In genomic region chr14:48739121-48739520, GRCm38 (mm10) we compare ENCODE assay signal across 21 mouse cellular contexts.
DNase-seq lines count a peak whose midpoint lies in the region; ATAC-seq and TF ChIP-seq lines count a peak whose summit lies in the region.
"Had no signal": no experiment of that assay in that cellular context is flagged by ENCODE, and none has a peak within 500 bp of the region (broad histone marks: within the 10 kb centered on the region; RNA-seq: fewer than 3 reads in every experiment).

No protein-coding gene starts in this region.

- H3K36me3 ChIP-seq in forebrain, embryonic 11.5 days (ENCODE audit: control insufficient read depth, insufficient read depth, low read length): no peaks in the 10 kb centered on the region
- H3K36me3 ChIP-seq in forebrain, postnatal 0 days (ENCODE audit: insufficient read depth): no peaks in the 10 kb centered on the region
- H3K36me3 ChIP-seq in midbrain, embryonic 11.5 days (ENCODE audit: control insufficient read depth, insufficient read depth, low read length): no peaks in the 10 kb centered on the region
- H3K36me3 ChIP-seq in midbrain, postnatal 0 days (ENCODE audit: insufficient read depth, low read length): no peaks in the 10 kb centered on the region
- H3K36me3 ChIP-seq in midbrain, embryonic 15.5 days (replicated peaks): no peaks in the 10 kb centered on the region
- H3K36me3 ChIP-seq: G1E; hindbrain, embryonic 12.5 days; hindbrain, embryonic 15.5 days had no signal

- peaks cover 25% of the 10 kb centered on the region; the same call in 1 of the 2 replicates for H3K4me1 ChIP-seq in forebrain, embryonic 11.5 days (replicated peaks; ENCODE audit: control insufficient read depth, insufficient read depth, low read length)
- H3K4me1 ChIP-seq in forebrain, postnatal 0 days (ENCODE audit: insufficient read depth): no peaks in the 10 kb centered on the region
- peaks cover 54% of the 10 kb centered on the region for H3K4me1 ChIP-seq in midbrain, embryonic 11.5 days (ENCODE audit: control insufficient read depth, insufficient read depth, low read length)
- no peaks in the 10 kb centered on the region; the same call in 1 of the 2 replicates for H3K4me1 ChIP-seq in midbrain, postnatal 0 days (ENCODE audit: insufficient read depth, low read length)
- H3K4me1 ChIP-seq in midbrain, embryonic 15.5 days: peaks cover 19% of the 10 kb centered on the region
- H3K4me1 ChIP-seq: hindbrain, embryonic 12.5 days; hindbrain, embryonic 15.5 days had no signal

- peaks cover 4% of the 10 kb centered on the region for H3K27me3 ChIP-seq in forebrain, embryonic 11.5 days (ENCODE audit: control insufficient read depth, insufficient read depth, low read length)
- H3K27me3 ChIP-seq in forebrain, postnatal 0 days (ENCODE audit: insufficient read depth, low read length): peaks cover 42% of the 10 kb centered on the region
- no peaks in the 10 kb centered on the region for H3K27me3 ChIP-seq in midbrain, embryonic 11.5 days (ENCODE audit: control insufficient read depth, insufficient read depth, low read length)
- no peaks in the 10 kb centered on the region; the same call in 1 of the 2 replicates for H3K27me3 ChIP-seq in midbrain, postnatal 0 days (ENCODE audit: insufficient read depth, low read length)
- no peaks in the 10 kb centered on the region for H3K27me3 ChIP-seq in midbrain, embryonic 15.5 days (replicated peaks)
- H3K27me3 ChIP-seq: CH12.LX; hindbrain, embryonic 15.5 days had no signal

- DNase-seq in forebrain, embryonic 11.5 days (ENCODE audit: low spot score): no peak
- no peak for DNase-seq in forebrain, postnatal 0 days
- peak; percentile 91 for DNase-seq in midbrain, embryonic 11.5 days (ENCODE audit: low spot score, missing footprints)
- no peak for DNase-seq in midbrain, postnatal 0 days (ENCODE audit: low spot score)
- DNase-seq: adrenal gland, postnatal 10 days; adrenal gland, postnatal 36 days; B cell, adult 2 months; cerebellum, adult 18-20 months; cerebellum, adult 9-10 months; cerebellum, postnatal 14 days; gastrocnemius, adult 2 months; gastrocnemius, postnatal 14 days had no signal

- no peak for ATAC-seq in forebrain, embryonic 11.5 days (replicated peaks; ENCODE audit: low FRiP score)
- no peak for ATAC-seq in forebrain, postnatal 0 days
- no peak for ATAC-seq in midbrain, embryonic 11.5 days (ENCODE audit: low FRiP score)
- no peak for ATAC-seq in midbrain, postnatal 0 days (ENCODE audit: low FRiP score)
- no peak for ATAC-seq in midbrain, embryonic 15.5 days (replicated peaks)
- ATAC-seq in erythroid progenitor cell, adult 5-6 weeks (replicated peaks; ENCODE audit: low FRiP score, poor library complexity, severe bottlenecking): no peak
- ATAC-seq: forebrain, embryonic 16.5 days; Patski had no signal

- TF ChIP-seq CTCF in forebrain, postnatal 0 days (IDR thresholded peaks at IDR 0.05; ENCODE audit: low read depth): no peak
- TF ChIP-seq CTCF in midbrain, postnatal 0 days (IDR thresholded peaks at IDR 0.05): no peak

- H3K4me3 ChIP-seq in forebrain, embryonic 11.5 days (ENCODE audit: low read depth, low read length): no peak overlapping the region
- H3K4me3 ChIP-seq in forebrain, postnatal 0 days (ENCODE audit: low read depth, low read length): no peak overlapping the region
- 0 out of 2 replicates have a peak overlapping the region, but pooled peaks have one; percentile 7 for H3K4me3 ChIP-seq in midbrain, embryonic 11.5 days (ENCODE audit: low read depth, low read length)
- no peak overlapping the region for H3K4me3 ChIP-seq in midbrain, postnatal 0 days (ENCODE audit: low read depth, low read length)
- H3K4me3 ChIP-seq in midbrain, embryonic 15.5 days: no peak overlapping the region
- H3K4me3 ChIP-seq: gastrocnemius, adult 2 months; hindbrain, embryonic 12.5 days; hindbrain, embryonic 15.5 days had no signal

- no peak overlapping the region for H3K9ac ChIP-seq in forebrain, embryonic 11.5 days (ENCODE audit: low read length)
- H3K9ac ChIP-seq in forebrain, postnatal 0 days: no peak overlapping the region
- peak overlapping the region; percentile 57 for H3K9ac ChIP-seq in midbrain, embryonic 11.5 days (ENCODE audit: low read length)
- H3K9ac ChIP-seq in midbrain, postnatal 0 days (replicated peaks; ENCODE audit: low read length, poor library complexity, severe bottlenecking): no peak overlapping the region
- no peak overlapping the region for H3K9ac ChIP-seq in midbrain, embryonic 15.5 days
- H3K9ac ChIP-seq: hindbrain, embryonic 12.5 days; hindbrain, embryonic 15.5 days had no signal

- H3K4me2 ChIP-seq in forebrain, embryonic 11.5 days (ENCODE audit: low read depth, low read length, severe bottlenecking): peak overlapping the region; percentile 32; the same call in 1 of the 2 replicates
- H3K4me2 ChIP-seq in forebrain, postnatal 0 days (ENCODE audit: low read depth): no peak overlapping the region
- H3K4me2 ChIP-seq in midbrain, embryonic 11.5 days: peak overlapping the region; percentile 34
- no peak overlapping the region for H3K4me2 ChIP-seq in midbrain, postnatal 0 days (ENCODE audit: low read depth, low read length, poor library complexity, severe bottlenecking)
- 0 out of 2 replicates have a peak overlapping the region, but pooled peaks have one; percentile 14 for H3K4me2 ChIP-seq in midbrain, embryonic 15.5 days
- H3K4me2 ChIP-seq: heart, embryonic 11.5 days; hindbrain, embryonic 12.5 days; hindbrain, embryonic 15.5 days had no signal

- 46% methylated on average over 4 of the region's 4 CpGs for WGBS in forebrain, embryonic 11.5 days
- 62% methylated on average over 4 of the region's 4 CpGs for WGBS in forebrain, postnatal 0 days
- 31% methylated on average over 4 of the region's 4 CpGs for WGBS in midbrain, embryonic 11.5 days
- WGBS in midbrain, postnatal 0 days: 53% methylated on average over 4 of the region's 4 CpGs
- 42% methylated on average over 4 of the region's 4 CpGs for WGBS in midbrain, embryonic 15.5 days

- H3K27ac ChIP-seq in forebrain, embryonic 11.5 days (ENCODE audit: low read depth, low read length): no peak overlapping the region
- H3K27ac ChIP-seq in forebrain, postnatal 0 days (ENCODE audit: low read depth, low read length): no peak overlapping the region
- H3K27ac ChIP-seq in midbrain, embryonic 11.5 days (ENCODE audit: low read depth, low read length): peak overlapping the region; percentile 71
- H3K27ac ChIP-seq in midbrain, postnatal 0 days (ENCODE audit: low read depth, low read length): no peak overlapping the region
- no peak overlapping the region for H3K27ac ChIP-seq in midbrain, embryonic 15.5 days
- H3K27ac ChIP-seq: gastrocnemius, adult 2 months; hindbrain, embryonic 12.5 days; hindbrain, embryonic 15.5 days had no signal

- H3K9me3 ChIP-seq in forebrain, embryonic 11.5 days (ENCODE audit: control insufficient read depth, low read length): no peaks in the 10 kb centered on the region
- H3K9me3 ChIP-seq in forebrain, postnatal 0 days (ENCODE audit: low read length): no peaks in the 10 kb centered on the region
- no peaks in the 10 kb centered on the region for H3K9me3 ChIP-seq in midbrain, embryonic 11.5 days (ENCODE audit: control insufficient read depth, low read length)
- H3K9me3 ChIP-seq in midbrain, postnatal 0 days (ENCODE audit: low read length): no peaks in the 10 kb centered on the region
- H3K9me3 ChIP-seq in midbrain, embryonic 15.5 days: no peaks in the 10 kb centered on the region
- H3K9me3 ChIP-seq: G1E; hindbrain, embryonic 12.5 days; hindbrain, embryonic 15.5 days had no signal

Comparison
In these comparisons a context has a peak if more than half of its experiments do, and no peak if none do; other contexts are left out.
1. H3K4me2 ChIP-seq: peak in forebrain, embryonic 11.5 days (single experiment), midbrain, embryonic 11.5 days (single experiment) and midbrain, embryonic 15.5 days (single experiment); none in forebrain, postnatal 0 days (single experiment) and midbrain, postnatal 0 days (single experiment).